Mouse (Mus musculus): Measurements from ENCODE around the gene Kdm3a. TPM values are rescaled to one million over a fixed set of nuclear protein-coding genes. Genes with fewer than 3 reads are reported as not detected.
A peak's percentile ranks its signal among the peaks of the same experiment; 100 is the strongest.

The Kdm3a gene
- polyA plus RNA-seq, 1 experiment: 13.7 TPM

- H3K4me1 ChIP-seq (ENCODE audit: control insufficient read depth, insufficient read depth, insufficient read length, low read length): peaks cover 2% of the 10 kb centered on the region; the same call in 1 of the 2 replicates
- H3K27ac ChIP-seq (replicated peaks; ENCODE audit: low read depth, low read length): 0 out of 2 replicates have a peak overlapping the region, but pooled peaks have one; percentile 11
- no peak overlapping the region for H3K4me3 ChIP-seq (ENCODE audit: insufficient read depth, low read depth, low read length)
Observed at GRCm38 (mm10) chr6:71616959-71617358, 15.8 kb downstream of the Kdm3a start.

DNA sequence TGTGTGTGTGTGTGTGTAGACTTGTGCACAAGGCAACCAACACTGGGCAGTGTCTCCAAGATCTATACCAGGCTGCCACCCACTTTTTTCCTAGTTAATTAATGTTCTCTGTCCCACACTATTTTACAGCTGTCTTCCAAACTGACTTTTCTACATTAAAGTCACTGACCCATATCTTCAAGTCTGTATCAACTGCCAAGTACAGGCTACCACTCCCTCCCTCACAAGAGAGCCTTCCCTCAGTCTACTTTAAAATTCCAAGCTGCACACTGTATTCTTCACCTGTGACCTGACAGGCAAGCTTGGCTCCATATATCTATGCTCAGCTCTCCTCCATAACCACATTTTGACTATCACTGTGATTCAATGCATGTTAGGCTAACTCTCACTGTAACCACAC, 19.6 kb downstream of the Kdm3a start:
- H3K27ac ChIP-seq (replicated peaks; ENCODE audit: low read depth, low read length): no peak overlapping the region
- H3K4me1 ChIP-seq (ENCODE audit: control insufficient read depth, insufficient read depth, insufficient read length, low read length): no peaks in the 10 kb centered on the region
- no peak overlapping the region for H3K4me3 ChIP-seq (ENCODE audit: insufficient read depth, low read depth, low read length)

GRCm38 (mm10) chr6:71609968-71610367, 22.8 kb downstream of the Kdm3a start:
- H3K27ac ChIP-seq (replicated peaks; ENCODE audit: low read depth, low read length): no peak overlapping the region
- H3K4me1 ChIP-seq (ENCODE audit: control insufficient read depth, insufficient read depth, insufficient read length, low read length): no peaks in the 10 kb centered on the region
- H3K4me3 ChIP-seq (ENCODE audit: insufficient read depth, low read depth, low read length): no peak overlapping the region

GRCm38 (mm10) chr6:71608994-71609393, 23.8 kb downstream of the Kdm3a start:
- H3K4me1 ChIP-seq (ENCODE audit: control insufficient read depth, insufficient read depth, insufficient read length, low read length): no peaks in the 10 kb centered on the region
- no peak overlapping the region for H3K27ac ChIP-seq (replicated peaks; ENCODE audit: low read depth, low read length)
- no peak overlapping the region for H3K4me3 ChIP-seq (ENCODE audit: insufficient read depth, low read depth, low read length)

GRCm38 (mm10) chr6:71607756-71608155, 25.0 kb downstream of the Kdm3a start:
- H3K4me1 ChIP-seq (ENCODE audit: control insufficient read depth, insufficient read depth, insufficient read length, low read length): no peaks in the 10 kb centered on the region
- H3K27ac ChIP-seq (replicated peaks; ENCODE audit: low read depth, low read length): no peak overlapping the region
- no peak overlapping the region for H3K4me3 ChIP-seq (ENCODE audit: insufficient read depth, low read depth, low read length)

- Histone ChIP-seq H3K4me3 (ENCODE audit: insufficient read depth, low read depth, low read length) (no peak overlapping the region), H3K4me1 (ENCODE audit: control insufficient read depth, insufficient read depth, insufficient read length, low read length) (no peaks in the 10 kb centered on the region), H3K27ac (replicated peaks; ENCODE audit: low read depth, low read length) (no peak overlapping the region)
Observed at GRCm38 (mm10) chr6:71590154-71590553, 42.6 kb downstream of the Kdm3a start.

GRCm38 (mm10) chr6:71589401-71589800, 43.4 kb downstream of the Kdm3a start:
- Histone ChIP-seq H3K4me3 (ENCODE audit: insufficient read depth, low read depth, low read length) (no peak overlapping the region), H3K4me1 (ENCODE audit: control insufficient read depth, insufficient read depth, insufficient read length, low read length) (no peaks in the 10 kb centered on the region), H3K27ac (replicated peaks; ENCODE audit: low read depth, low read length) (no peak overlapping the region)

DNA sequence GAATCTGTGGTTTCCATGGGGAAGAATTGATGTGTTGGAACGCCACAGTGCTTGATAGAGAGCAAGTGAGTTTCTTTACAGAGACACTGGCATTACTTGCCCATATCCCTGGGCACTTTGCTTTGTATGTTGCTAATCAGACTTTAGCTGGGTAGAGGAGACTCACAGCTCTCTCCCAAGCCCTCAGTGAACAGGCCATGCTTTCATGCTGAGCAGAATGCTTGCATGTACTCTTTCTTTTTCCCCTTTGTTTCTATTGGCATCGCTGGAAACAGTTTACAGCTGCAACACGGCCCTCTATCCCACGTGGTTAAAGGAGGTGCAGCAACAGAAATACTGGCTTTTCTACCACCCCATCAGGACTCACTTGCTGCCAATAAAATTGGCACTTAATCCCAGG, 49.6 kb downstream of the Kdm3a start:
- Histone ChIP-seq H3K4me1 (ENCODE audit: control insufficient read depth, insufficient read depth, insufficient read length, low read length) (no peaks in the 10 kb centered on the region), H3K4me3 (ENCODE audit: insufficient read depth, low read depth, low read length) (no peak overlapping the region), H3K27ac (replicated peaks; ENCODE audit: low read depth, low read length) (no peak overlapping the region)

GRCm38 (mm10) chr6:71579478-71579877, 53.3 kb downstream of the Kdm3a start:
- Histone ChIP-seq H3K4me1 (ENCODE audit: control insufficient read depth, insufficient read depth, insufficient read length, low read length) (no peaks in the 10 kb centered on the region), H3K27ac (replicated peaks; ENCODE audit: low read depth, low read length) (no peak overlapping the region), H3K4me3 (ENCODE audit: insufficient read depth, low read depth, low read length) (no peak overlapping the region)

GRCm38 (mm10) chr6:71575359-71575758, 57.4 kb downstream of the Kdm3a start:
- no peaks in the 10 kb centered on the region for H3K4me1 ChIP-seq (ENCODE audit: control insufficient read depth, insufficient read depth, insufficient read length, low read length)
- no peak overlapping the region for H3K4me3 ChIP-seq (ENCODE audit: insufficient read depth, low read depth, low read length)
- H3K27ac ChIP-seq (replicated peaks; ENCODE audit: low read depth, low read length): no peak overlapping the region

DNA sequence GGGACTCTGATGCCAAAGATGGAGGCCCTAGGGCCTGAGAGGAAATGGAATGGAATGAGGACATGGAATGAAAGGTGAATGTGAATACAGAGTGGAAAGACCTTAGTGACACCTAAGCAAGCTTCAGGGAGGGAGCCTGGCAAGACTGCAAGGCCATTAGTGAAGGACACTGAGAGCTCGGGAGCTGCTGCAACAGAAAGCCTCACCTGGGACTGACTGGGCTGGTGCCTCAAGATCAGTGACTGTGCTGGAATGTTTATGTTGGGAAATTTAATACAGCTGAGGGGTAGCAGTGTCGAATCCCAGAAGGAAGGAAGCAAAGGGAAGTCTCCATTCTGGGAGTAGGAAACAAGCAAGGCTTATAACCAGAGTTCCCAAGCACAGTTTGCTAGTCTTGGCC, 63.8 kb downstream of the Kdm3a start:
- Histone ChIP-seq H3K4me1 (ENCODE audit: control insufficient read depth, insufficient read depth, insufficient read length, low read length) (peaks cover 4% of the 10 kb centered on the region; the same call in 1 of the 2 replicates), H3K4me3 (ENCODE audit: insufficient read depth, low read depth, low read length) (no peak overlapping the region), H3K27ac (replicated peaks; ENCODE audit: low read depth, low read length) (no peak overlapping the region)

DNA sequence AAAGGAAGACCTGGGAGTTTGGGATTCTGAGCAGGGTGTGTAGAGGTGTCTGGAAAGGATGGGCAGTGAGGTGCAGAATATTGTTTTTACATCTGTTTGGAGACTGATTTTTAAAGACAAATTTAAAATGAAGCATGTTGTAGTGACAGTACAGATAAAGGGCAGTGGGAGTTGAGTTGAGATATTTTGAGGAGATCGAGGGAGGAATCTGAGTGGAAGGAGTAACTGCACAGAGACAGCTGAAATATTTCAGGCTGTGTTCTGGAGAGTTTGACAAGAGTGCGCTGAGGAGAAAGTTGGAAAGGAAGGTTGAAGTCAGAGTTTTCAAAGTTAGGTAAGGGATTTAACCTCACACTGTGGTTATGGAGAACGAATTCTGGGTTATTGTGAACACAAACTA, 64.2 kb downstream of the Kdm3a start:
- Histone ChIP-seq H3K4me1 (ENCODE audit: control insufficient read depth, insufficient read depth, insufficient read length, low read length) (peaks cover 4% of the 10 kb centered on the region; the same call in 1 of the 2 replicates), H3K4me3 (ENCODE audit: insufficient read depth, low read depth, low read length) (no peak overlapping the region), H3K27ac (replicated peaks; ENCODE audit: low read depth, low read length) (no peak overlapping the region)

DNA sequence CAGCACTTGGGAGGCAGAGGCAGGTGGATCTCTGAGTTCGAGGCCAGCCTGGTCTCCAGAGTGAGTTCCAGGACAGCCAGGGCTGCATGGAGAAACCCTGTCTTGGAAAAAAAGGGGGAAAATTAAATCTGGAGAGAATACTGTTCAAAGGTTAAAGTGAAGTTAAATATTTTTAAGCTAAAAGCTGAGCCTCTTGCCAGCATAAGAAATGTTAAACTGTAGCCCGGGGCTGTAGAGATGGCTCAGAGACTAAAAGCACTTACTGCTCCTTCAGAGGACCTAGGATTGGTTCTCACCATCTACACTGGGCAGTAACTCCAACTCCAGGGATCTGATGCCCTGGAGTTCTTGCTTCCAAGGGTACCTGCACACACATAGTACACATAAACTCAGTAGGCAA, 76.0 kb downstream of the Kdm3a start:
- Histone ChIP-seq H3K4me3 (ENCODE audit: insufficient read depth, low read depth, low read length) (no peak overlapping the region), H3K27ac (replicated peaks; ENCODE audit: low read depth, low read length) (no peak overlapping the region)

DNA sequence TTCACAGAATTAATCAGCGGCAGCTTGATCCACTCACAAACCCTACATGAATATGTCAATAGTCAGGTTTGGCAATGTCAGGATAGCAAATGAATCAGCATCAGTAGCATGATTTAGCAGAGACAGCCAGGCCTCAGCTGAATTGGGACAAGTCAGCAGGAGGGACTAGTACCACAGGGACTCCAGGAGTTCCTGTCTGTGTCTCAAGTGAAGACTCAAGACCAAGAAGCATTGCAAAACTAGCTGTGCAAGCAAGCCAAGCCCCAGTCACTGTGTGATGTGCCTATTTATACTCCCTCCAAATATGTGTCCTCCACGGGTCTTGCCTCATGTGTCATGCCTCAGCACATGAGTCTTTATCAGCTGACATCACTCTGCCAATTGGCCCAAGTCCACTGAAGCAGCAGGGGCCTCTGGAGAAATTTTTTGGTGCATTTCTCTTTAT, 77.3 kb downstream of the Kdm3a start:
- Histone ChIP-seq H3K27ac (replicated peaks; ENCODE audit: low read depth, low read length) (no peak overlapping the region), H3K4me3 (ENCODE audit: insufficient read depth, low read depth, low read length) (no peak overlapping the region), H3K4me1 (ENCODE audit: control insufficient read depth, insufficient read depth, insufficient read length, low read length) (no peaks in the 10 kb centered on the region)

More for the DNA sequence above, 76.0 kb downstream of the Kdm3a start:
- H3K4me1 ChIP-seq (ENCODE audit: control insufficient read depth, insufficient read depth, insufficient read length, low read length): no peaks in the 10 kb centered on the region

DNA sequence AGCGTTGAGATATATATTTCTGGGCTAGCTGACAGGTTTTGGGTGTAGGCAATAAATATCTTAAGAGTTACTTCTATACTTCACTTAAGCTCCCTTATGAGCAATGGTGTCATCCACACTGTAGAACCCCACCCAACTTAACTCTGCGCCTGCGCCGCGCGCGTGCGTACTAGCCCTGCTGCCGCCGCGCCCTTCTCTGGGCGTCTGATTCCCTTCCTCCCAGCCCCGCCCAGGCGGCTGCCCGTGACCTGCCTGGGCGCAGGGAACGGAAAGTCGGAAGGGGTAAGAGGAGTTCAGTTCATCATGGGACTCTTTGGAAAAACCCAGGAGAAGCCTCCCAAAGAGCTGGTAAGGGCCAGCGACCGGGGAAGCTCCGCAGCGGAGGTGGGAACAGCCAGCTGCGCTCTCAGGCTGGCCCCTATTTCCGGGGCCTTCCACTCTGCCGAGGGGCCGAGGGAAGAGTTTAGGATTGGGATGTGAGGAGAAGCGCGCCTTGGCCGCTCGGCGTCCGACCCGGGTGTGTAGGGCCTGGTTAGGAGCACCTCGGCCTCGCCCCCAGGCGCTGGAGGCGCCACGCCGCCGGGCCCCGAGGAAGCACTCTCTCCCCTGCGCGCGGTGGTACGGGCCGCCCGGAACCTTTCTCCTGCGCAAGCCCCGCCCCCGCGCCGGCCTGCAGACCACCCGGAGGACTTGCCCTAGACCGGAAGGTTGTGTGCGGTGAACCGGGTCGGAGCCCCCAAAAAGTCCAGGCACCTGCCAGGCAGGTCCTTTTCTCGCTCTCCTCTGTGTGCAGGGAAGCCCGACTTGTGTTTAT, 88.9 kb downstream of the Kdm3a start, which contains the start of gene Chmp3:
Chmp3 (plus strand) TSS at position 112 of the 814 bp plus-strand sequence.
- peak within 1 kb of the TSS; percentile 100 for H3K27ac ChIP-seq (replicated peaks; ENCODE audit: low read depth, low read length)
- H3K4me1 ChIP-seq (ENCODE audit: control insufficient read depth, insufficient read depth, insufficient read length, low read length): peaks cover 3% of the 10 kb centered on the region
- H3K4me3 ChIP-seq (ENCODE audit: insufficient read depth, low read depth, low read length): peak within 1 kb of the TSS; percentile 87
